Mouse (Mus musculus) urinary bladder, postnatal 14 days (tissue): Measurements from ENCODE around the gene 4933403O08Rik.

Experiments
- DNase-seq: peaks from one replicate; pipeline ENCODE4 v3.0.0; 2021; ENCODE audit warnings: low spot score

The 4933403O08Rik gene

GRCm38 (mm10) chrX:112238749-112239148 lies at the start of gene 4933403O08Rik:
Gene 4933403O08Rik, plus strand, starts transcription at chrX:112239049.
- no peak for DNase-seq

DNA sequence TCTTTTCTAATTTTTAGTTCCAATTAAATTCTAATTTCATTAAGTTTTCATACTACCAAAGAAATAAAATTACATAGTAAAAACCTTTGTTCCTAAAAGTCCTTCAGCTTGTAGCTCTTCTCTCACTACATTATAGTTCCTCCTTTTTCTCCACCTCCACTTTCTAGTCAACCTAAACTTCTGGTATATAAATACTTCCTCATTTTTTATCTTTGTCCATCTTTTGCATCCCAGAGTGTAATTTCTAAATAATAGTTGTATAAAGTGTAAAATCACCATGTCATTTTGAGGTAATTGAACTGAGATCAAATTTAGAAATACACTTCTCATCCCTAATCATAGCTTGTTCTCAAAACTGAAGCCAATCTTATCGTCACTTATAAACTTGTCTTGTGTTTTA lies 4.1 kb downstream of the 4933403O08Rik start:
- DNase-seq: no peak

DNA sequence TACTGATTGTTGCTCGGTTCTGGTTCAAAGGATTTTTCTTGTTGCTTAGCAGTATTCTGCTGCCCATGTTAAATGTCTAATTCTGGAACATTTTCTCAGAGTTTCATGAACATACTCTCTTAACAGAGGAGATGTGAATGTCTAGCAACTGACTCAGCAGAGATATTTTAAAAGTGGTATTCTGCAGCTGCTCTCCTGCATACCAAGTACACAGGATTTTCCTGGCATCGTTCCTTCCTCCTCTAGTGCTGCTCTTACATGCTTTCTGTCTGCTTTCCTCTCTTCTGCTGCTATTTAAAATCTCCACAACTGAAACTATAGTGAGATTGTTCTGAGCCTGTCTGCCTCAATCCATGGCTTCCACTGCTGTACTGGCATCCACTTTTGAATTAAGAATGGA lies 16.7 kb downstream of the 4933403O08Rik start:
- DNase-seq: no peak

DNA sequence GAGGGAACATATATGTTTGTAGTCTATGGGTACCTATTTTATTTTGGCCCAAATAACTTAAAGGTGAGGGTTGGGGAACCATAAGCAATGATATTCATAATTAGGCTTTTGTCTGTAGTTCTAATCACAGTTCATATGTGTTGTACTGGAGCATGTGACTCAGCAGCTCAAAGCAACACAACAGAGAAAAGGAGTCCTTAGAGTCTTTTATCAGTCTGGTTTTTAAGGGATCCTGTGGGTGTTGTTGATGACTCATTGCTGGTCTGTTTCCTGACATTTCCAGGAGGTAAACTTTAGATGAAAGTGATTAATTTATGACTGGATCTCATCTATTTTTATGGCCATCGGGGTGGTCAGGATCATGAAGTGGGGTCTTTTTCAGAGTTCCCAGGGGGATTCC lies 34.7 kb downstream of the 4933403O08Rik start:
- DNase-seq: no peak
